Mouse (Mus musculus) liver, embryonic 14.5 days (tissue): ENCODE measurements at regions not wholly inside any gene's neighbourhood (a gene's known extent, or its start where the extent isn't known, plus 50 kb on each side); places are given as distances from the start of the nearest gene placed in this dataset.

Source experiments
- CTCF ChIP-seq: IDR thresholded peaks from 2 replicates; pipeline ENCODE4 v1.5.1; 2016; ENCODE audit warnings: antibody characterized with exemption, low read depth, control low read depth
- EP300 ChIP-seq: IDR thresholded peaks from 2 replicates; pipeline ENCODE4 v1.6.1; 2016; ENCODE audit warnings: antibody characterized with exemption, low read depth

- no peak for TF ChIP-seq CTCF
- no peak for TF ChIP-seq EP300
Observed at GRCm38 (mm10) chr2:159054451-159054850, 259.8 kb downstream of the Dhx35 start.
